13 mouse cellular contexts compared by ENCODE assay signal in genomic region chr3:149347241-149347992, GRCm38 (mm10).
A peak's percentile ranks its signal among the peaks of the same experiment; 100 is the strongest.
DNase-seq lines count a peak whose midpoint lies in the region; ATAC-seq and TF ChIP-seq lines count a peak whose summit lies in the region.
"Had no signal": no experiment of that assay in that cellular context is flagged by ENCODE, and none has a peak within 500 bp of the region (broad histone marks: within the 10 kb centered on the region; RNA-seq: fewer than 3 reads in every experiment).

No protein-coding gene starts in this region.

- no peaks in the 10 kb centered on the region for H3K27me3 ChIP-seq in kidney, embryonic 16.5 days (ENCODE audit: insufficient read depth, low read length)
- H3K27me3 ChIP-seq in lung, postnatal 0 days (replicated peaks; ENCODE audit: insufficient read depth, low read length) = no peaks in the 10 kb centered on the region
- H3K27me3 ChIP-seq: CH12.LX; forebrain, embryonic 15.5 days; heart, embryonic 13.5 days had no signal

- WGBS in kidney, embryonic 16.5 days = 59% methylated on average over 6 of the region's 6 CpGs
- WGBS in lung, postnatal 0 days = 34% methylated on average over 6 of the region's 6 CpGs

- H3K27ac ChIP-seq in kidney, embryonic 16.5 days (ENCODE audit: low read length) = no peak overlapping the region
- 0 out of 2 replicates have a peak overlapping the region, but pooled peaks have one; percentile 58 for H3K27ac ChIP-seq in lung, postnatal 0 days (ENCODE audit: low read length)
- H3K27ac ChIP-seq: forebrain, embryonic 15.5 days; heart, embryonic 13.5 days; hindbrain, embryonic 14.5 days had no signal

- H3K36me3 ChIP-seq in kidney, embryonic 16.5 days (ENCODE audit: insufficient read depth, low read length) = no peaks in the 10 kb centered on the region
- no peaks in the 10 kb centered on the region for H3K36me3 ChIP-seq in lung, postnatal 0 days (ENCODE audit: insufficient read depth, low read length)
- H3K36me3 ChIP-seq: forebrain, embryonic 15.5 days; heart, embryonic 13.5 days had no signal

- H3K4me2 ChIP-seq in kidney, embryonic 16.5 days (replicated peaks; ENCODE audit: low read depth, low read length) = no peak overlapping the region
- no peak overlapping the region for H3K4me2 ChIP-seq in lung, postnatal 0 days (replicated peaks; ENCODE audit: low read depth, low read length)
- H3K4me2 ChIP-seq: forebrain, embryonic 15.5 days; heart, embryonic 13.5 days; hindbrain, embryonic 14.5 days had no signal

- DNase-seq in kidney, adult 18-20 months = peak; percentile 42
- DNase-seq in brain, adult 2 months (ENCODE audit: low read depth, low spot score) = peak; percentile 54
- DNase-seq in gonadal fat pad, adult 2 months (ENCODE audit: low read depth) = peak; percentile 85
- peak; percentile 70 for DNase-seq in lung, postnatal 0 days (ENCODE audit: low spot score)
- no peak for DNase-seq in spleen, postnatal 4 days (ENCODE audit: low spot score in 2 of 2)
- DNase-seq: cerebellum, adult 11 months; thymus, adult 18-20 months had no signal

- no peaks in the 10 kb centered on the region for H3K4me1 ChIP-seq in kidney, embryonic 16.5 days (ENCODE audit: insufficient read depth, low read length)
- H3K4me1 ChIP-seq in lung, postnatal 0 days (ENCODE audit: insufficient read depth, low read depth, low read length) = no peaks in the 10 kb centered on the region

- peak; percentile 90 for TF ChIP-seq EP300 in lung, postnatal 0 days (IDR thresholded peaks at IDR 0.05)

- H3K9me3 ChIP-seq in kidney, embryonic 16.5 days (ENCODE audit: low read length) = no peaks in the 10 kb centered on the region
- no peaks in the 10 kb centered on the region for H3K9me3 ChIP-seq in lung, postnatal 0 days (ENCODE audit: low read length)
- H3K9me3 ChIP-seq: forebrain, embryonic 15.5 days; heart, embryonic 13.5 days had no signal

- ATAC-seq in kidney, embryonic 16.5 days (ENCODE audit: low FRiP score, low TSS enrichment) = no peak
- peak; percentile 8; the same call in 1 of the 2 replicates for ATAC-seq in lung, postnatal 0 days
- ATAC-seq in megakaryocyte, adult 5-6 weeks (ENCODE audit: poor library complexity, severe bottlenecking) = no peak
- ATAC-seq: forebrain, embryonic 15.5 days had no signal

- no peak overlapping the region for H3K4me3 ChIP-seq in kidney, embryonic 16.5 days (ENCODE audit: low read length)
- H3K4me3 ChIP-seq in lung, postnatal 0 days (ENCODE audit: low read depth, low read length) = no peak overlapping the region
- H3K4me3 ChIP-seq: forebrain, embryonic 15.5 days; heart, embryonic 13.5 days had no signal

- no peak overlapping the region for H3K9ac ChIP-seq in kidney, embryonic 16.5 days (replicated peaks; ENCODE audit: low read length)
- no peak overlapping the region for H3K9ac ChIP-seq in lung, postnatal 0 days (replicated peaks; ENCODE audit: low read depth)
- H3K9ac ChIP-seq: forebrain, embryonic 15.5 days; heart, embryonic 13.5 days; hindbrain, embryonic 14.5 days had no signal

- TF ChIP-seq CTCF in lung, postnatal 0 days (IDR thresholded peaks at IDR 0.05) = peak; percentile 7; the same call in 1 of the 2 replicates

Comparison
In these comparisons a context has a peak if more than half of its experiments do, and no peak if none do; other contexts are left out.
1. DNase-seq: peak in kidney, adult 18-20 months (single experiment), brain, adult 2 months (single experiment), gonadal fat pad, adult 2 months (single experiment) and lung, postnatal 0 days (single experiment); none in spleen, postnatal 4 days (0 of 2).